Mouse (Mus musculus) adrenal gland, adult 18-20 months (tissue): ENCODE data around the gene Prkar2a. TPM values are rescaled to one million over a fixed set of nuclear protein-coding genes. Genes with fewer than 3 reads are reported as not detected.
A peak's percentile ranks its signal among the peaks of the same experiment; 100 is the strongest.

Source experiments
- DNase-seq, 2 experiments: peaks; one replicate each; pipeline ENCODE4 v3.0.0; 2021 to 2022; ENCODE audit warnings: low spot score in 2 of 2
- total RNA-seq, 2 experiments: library from RNA; stranded (reverse); gene quantifications; 1 replicate in 1 of 2; 2 replicates in 1 of 2; pipeline ENCODE4 v1.2.3; 2021

Prkar2a gene
- total RNA-seq, 2 experiments from 2014 or later: 33.1 to 43.5 TPM

DNA sequence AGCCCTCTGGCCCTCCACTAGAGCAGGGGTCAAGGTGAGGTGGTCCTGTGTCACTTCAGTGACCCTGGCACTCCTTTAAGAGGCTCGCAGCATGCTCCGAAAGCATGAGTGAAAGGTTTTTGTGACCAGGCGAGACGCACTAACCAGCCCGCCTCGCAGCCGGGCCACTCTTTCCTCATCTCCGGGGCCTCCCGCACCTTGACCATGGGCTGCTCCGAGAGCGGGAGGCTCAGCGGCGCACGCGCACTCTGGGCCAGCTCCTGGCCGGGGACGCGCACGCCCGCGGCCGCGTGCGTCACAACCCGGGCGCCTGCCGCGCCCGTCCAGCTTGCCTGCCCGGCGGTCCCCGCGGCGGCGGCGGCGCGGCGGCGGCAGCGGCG is 2.7 kb downstream of the Prkar2a start:
- peak; percentile 83 to 90 for DNase-seq

DNA sequence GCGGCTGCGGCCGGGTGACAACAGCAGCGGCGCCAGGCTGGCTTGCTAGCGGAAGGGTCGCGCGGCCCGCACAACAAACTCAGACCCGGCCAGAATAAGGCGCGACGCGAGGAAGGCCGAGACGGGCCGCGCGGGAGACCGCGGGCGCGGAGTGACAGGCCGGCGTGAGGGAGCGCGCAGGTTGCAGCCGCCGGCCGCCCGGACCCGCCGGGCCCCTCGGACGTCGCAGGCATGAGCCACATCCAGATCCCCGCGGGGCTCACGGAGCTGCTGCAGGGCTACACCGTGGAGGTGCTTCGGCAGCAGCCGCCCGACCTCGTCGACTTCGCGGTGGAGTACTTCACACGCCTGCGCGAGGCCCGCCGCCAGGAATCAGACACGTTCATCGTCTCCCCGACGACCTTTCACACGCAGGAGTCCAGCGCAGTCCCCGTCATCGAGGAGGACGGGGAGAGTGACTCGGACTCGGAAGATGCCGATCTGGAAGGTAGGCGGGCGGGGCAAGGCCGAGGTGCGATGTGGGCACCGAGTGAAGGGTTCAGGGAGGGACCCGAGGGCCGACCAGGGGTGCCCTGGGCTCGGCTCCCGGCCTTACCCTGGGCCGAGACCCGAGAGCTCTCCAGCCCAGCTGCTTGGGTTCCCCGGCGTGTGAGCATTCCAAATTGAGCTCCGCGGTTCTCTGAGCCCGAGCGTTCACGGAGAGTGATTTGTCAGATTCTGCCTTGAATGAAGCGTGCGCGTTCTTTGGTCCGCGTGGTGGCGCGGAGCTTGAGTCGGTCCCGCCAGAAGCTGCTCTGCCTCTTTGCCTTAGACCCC is 3.3 kb downstream of the Prkar2a start:
- peak; percentile 57 to 64 for DNase-seq

DNA sequence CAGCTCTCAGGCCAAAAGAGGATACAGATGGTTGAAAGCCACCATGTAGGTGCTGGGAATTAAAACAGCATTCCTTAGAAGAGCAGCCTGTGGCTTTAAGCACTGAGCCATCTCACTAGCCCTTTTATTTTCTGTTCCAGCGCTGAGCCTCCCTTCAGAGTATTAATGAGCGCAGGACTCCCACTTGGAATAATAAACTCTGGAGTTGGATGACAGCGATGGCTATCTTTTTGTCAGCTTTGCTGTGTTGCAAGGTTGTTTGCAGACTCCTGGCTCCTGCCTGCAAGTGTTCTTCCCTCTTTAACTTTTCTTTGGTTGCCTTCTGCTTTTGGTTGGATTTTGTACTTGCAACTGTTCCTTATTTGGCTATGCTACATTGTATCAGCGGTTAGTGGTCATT is 4.8 kb downstream of the Prkar2a start:
- no peak for DNase-seq

DNA sequence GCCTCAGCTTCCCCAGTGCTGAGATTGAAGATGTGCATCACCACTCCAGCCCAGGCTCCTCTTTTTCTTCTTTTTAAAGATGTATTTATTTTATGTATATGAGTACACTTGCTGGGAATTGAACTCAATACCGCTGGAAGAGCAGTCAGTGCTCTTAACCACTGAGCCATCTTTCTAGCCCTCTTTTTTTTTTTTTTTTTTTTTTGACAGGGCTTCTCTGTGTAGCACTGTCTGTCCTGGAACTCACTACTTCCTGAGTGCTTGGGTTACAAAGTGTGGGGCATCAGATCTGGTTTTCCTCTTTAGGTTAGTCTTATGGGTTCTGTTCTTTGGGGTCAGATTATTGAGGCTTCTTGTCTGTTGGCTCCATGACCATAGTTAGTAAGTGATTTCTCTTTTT is 5.4 kb downstream of the Prkar2a start:
- no peak for DNase-seq

DNA sequence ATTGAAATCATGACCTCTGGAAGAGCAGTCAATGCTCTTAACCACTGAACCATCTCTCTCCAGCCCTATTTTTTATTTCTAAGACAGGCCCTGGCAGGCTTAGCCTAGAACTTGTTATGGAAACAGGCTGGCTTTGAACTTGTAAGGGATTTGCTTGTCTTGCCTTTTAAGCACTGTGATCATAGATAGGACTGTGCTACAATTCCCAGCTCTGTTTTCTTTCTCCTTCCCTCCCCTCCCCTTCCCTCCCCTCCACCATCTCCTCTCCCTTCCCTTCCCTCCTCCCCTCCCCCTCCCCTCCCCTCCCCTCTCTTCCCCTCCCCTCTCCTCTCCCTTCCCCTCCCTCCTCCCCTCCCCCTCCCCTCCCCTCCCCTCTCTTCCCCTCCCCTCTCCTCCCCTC is 13.4 kb downstream of the Prkar2a start:
- DNase-seq: no peak

DNA sequence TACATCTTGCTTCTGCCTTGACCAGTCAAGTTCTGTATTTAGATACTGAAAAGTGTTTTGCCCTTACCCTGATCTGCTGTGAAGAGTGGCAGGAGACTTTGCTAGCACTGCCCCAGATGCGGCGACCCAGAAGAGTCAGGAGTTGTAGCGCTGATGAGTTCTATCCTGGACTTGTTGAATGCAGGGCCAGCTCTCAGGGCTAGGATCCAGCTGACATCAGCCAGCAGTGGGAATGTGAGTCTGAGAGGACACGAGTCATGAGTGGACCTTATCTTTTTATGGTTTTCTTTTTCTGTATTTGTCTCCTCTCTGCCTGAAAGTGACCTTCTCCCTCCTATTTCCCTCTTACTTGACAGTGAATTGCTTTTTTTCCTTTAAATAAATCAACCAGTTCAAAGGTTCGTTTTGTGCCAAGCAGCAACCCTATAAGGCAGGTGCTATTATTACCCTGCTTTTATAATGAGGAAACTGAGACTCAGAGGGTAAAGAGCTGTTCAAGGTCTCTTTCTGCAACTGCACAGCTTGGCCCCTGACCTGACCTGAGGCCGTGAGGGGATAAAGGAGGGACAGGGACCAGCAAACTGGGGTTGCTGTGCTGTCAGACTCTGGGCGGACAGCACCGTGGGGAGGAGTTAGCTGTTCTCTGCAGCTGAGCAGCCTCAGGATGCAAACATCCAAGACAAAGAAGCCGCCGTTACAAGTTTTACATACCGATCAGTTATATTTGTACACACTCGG is 14.4 kb downstream of the Prkar2a start:
- peak in 1 of 2 experiments; percentile 20 for DNase-seq

DNA sequence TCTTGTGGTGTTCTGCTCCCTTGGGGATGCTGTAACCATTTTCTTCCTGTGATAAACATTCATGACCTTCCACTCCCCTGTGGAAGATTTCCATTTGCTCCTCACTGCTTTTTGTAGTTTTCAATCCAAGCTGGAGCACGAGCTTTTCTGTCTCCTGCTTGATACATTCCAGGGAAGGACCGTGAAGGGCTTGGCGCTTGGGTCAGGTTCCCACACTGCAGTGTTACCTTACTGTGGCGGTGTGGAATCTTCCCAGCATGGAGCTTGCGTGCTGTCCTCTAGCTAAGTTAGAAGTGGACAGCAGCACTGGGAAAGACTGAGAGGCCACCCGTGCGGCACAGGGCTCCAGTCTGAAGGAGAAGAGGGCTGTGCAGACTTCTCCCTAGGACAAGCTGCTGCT is 15.5 kb downstream of the Prkar2a start:
- DNase-seq: no peak

DNA sequence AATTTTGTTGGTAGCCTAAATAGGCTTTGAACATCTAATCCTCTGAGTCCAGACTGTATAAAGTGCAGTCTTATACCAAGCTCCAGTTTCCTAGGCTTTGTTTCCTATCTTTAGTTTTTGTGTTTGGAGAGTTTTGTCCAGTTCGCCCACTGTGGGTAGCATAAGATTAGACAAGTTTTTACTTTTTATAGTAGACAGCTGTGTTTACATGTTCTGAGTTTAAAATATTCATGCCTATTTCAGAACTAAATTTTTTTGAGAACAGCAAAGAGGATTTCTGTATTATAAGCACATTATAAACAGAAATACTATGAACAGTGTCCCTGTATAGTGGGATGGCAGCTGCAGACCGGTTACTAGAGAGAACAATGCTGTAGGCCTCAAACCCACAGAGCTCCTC is 18.1 kb downstream of the Prkar2a start:
- DNase-seq: no peak

DNA sequence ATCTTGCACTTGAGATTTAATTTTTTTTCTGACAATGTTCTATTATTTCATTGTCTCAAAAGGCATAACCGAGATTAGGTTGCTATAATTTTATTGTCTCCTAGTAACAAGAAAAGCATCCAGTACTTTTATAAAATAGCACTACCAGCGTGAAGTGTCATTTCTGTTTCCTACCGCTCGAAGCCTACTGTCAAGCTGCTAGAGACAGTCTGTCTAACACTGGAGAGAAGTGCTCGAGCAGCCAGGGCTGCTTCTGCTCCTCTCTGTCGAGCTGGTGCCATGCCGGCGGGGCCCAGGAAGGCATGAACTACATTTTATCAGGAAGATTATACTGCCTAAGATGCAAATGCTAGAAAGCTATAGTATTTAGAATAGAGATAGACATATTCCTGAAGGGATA is 19.7 kb downstream of the Prkar2a start:
- no peak for DNase-seq

DNA sequence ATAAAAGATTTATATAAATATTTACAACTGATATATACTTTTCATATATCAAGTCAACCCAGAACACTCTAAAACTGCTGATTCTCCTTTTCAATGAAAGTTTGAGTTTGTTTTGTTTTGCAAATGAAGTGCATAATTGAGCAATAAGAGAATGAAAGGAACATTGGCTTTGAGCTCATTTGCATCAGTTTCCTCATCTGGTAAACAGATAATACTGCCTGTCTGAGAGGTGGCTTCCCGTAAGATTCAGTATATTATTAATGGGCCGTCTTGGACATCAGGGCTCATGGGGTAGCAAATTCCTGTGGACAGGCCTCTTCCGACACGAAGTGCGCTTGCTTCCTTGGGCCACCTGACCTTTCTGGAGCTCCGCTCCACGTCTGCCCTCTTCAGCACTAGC is 21.7 kb downstream of the Prkar2a start:
- no peak for DNase-seq

DNA sequence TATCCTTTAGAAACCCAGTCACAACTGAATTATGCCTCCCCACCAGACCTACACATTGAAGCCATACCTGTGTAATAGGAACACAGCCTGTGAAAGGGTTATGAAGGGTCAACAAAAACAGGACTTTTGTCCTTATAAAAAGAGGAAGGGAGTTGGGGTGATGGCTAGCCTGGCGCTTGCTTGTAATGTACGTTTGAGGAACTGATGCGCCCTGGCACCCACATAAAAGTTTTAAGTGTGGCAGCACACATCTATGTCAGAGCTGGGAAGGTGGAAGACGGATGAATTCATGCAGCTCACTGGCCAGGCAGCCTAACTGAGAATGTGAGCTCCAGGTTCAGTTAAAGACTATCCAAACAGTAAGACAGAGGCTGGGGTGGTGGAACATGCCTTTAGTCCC is 27.1 kb downstream of the Prkar2a start:
- DNase-seq: no peak

DNA sequence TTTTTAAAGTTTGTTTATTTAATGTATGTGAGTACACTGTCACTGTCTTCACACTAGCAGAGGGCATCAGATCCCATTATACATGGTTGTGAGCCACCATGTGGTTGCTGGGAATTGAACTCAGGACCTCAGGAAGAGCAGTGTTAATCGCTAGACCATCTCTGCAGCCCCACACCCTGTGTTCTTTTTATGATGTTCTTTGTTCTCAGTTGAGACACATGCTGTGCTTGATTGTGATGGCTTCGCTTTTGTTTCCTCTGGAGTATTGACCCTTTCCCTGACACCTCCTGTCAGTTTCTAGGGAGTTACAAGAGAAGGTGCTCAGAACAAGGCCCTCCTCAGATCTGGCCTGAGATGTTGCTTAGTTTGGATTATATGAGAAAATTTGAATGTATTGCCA is 34.6 kb downstream of the Prkar2a start:
- no peak for DNase-seq

DNA sequence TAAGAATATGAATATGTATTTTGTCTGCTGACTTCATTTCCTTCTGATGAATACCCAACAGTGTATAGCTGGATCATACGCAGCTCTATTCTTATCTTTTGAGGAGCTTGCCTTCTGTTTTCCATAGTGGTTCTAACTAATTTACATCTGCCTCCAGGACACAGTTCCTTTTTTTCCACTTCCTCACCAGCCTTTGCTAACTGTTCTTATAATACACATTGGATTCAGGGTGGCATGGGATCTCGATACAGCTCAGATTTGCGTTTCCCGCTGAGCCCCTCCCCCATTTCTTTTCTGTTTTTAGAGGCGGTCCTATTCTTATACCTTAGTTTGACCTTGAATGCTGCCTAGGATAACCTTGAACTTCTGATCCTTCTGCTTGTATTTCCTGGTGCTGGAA is 37.0 kb downstream of the Prkar2a start:
- DNase-seq: no peak

DNA sequence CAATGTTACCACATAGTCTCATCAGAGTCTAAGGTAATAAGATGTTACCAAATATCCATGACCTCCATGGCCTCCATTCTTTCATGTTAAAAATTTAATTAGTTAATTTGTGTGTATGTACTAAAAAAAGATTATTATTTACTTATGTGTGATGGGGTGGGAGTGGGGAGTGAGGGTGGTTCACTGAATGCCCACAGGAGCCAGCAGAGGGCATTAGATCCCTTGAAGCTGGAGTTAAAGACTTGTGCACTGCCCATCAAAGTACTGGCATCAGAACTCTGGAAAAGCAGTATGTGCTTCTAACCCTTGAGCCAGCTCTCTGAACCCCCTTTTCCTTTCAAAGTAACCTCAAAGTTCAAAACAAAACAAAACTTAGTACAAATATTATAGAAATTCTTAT is 39.9 kb downstream of the Prkar2a start:
- no peak for DNase-seq

DNA sequence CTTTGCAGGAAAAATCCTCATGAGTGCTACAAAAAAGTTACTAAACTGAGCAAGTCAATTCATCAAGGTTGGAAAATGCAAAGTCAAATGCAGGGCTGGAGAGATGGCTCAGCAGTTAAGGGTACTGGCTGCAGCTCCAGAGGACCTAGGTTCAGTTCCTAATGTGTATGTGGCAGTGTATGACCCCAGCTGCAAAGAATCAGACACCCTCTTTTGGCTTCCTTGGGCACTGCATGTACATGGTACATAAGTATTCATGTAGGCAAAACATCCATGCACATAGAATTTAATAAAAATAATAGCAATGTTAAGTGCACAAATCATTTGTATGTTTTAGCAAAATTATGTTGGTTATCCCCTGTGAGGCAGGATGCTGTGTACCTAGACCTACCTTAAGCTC is 43.3 kb downstream of the Prkar2a start:
- DNase-seq: no peak

DNA sequence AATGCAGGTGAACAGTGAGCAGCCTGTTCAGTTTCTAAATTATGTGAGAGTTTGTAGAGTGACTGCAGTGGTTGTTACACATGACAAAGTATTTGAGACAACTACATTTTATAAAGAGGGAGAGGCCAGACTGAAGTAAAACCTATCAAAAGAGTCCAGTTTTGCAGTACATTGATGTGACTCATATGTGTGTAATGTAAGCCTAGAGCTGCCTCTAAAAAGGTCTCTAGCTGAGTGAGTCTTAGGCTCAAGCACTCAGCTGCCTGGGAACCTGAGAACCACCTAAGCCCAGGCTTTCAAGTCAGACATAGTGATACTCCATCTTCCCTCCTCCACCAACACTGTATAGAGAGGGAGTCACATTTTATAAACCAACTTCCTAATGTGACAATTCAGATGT is 45.5 kb downstream of the Prkar2a start:
- DNase-seq: no peak

DNA sequence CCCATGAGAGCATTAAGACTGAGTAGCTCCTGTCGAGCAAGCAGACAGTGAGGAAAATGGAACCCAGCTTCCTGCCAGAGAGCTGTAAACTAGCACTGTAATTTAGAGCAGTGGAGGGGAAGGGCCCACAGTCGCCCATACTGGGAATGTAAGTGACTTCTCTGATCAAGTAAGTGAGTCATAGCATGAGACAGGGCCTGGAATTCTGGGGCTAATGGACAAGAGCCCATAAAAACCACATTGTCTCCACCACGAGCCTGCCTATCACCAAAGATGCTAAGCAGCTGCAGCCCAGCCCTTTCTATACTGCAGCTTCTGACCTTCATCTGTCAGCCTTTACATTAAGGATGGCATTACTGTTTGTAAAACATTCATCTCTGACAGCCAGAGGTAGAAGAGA is 50.1 kb downstream of the Prkar2a start:
- no peak for DNase-seq

DNA sequence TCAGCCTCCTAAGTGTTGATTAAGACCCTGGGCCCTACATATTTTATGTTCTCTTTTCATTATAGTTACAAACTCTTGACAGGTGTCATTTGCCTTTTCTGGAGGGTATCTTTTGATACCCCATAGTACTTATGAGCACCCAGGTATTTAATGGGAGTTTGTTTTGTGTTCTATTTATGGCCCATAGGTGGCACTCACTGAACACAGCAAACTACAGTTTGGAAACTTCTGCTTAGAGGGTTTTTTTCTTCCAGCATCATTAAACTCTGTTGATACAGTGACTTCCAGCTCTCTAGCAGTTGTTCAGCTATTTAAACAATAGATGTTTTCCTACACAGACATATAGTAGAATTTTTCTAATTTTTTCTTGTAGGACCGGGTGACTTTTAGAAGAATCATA is 50.9 kb downstream of the Prkar2a start:
- DNase-seq: no peak

DNA sequence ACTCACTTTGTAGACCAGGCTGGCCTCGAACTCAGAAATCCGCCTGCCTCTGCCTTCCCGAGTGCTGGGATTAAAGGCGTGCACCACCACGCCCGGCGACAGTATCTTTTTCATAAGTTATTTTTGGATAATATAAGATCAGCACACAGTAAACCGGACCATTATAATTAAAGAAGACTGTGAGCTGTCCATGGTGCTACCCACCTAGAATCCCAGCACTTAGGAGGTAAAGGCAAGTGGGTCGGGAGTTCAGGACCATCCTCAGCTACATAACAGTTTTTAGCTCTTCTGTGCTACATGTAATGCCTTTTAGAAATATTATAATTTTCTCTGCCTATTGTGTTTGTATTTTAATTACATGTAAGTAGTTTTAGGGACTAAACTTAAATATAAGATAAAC is 52.9 kb downstream of the Prkar2a start:
- no peak for DNase-seq

DNA sequence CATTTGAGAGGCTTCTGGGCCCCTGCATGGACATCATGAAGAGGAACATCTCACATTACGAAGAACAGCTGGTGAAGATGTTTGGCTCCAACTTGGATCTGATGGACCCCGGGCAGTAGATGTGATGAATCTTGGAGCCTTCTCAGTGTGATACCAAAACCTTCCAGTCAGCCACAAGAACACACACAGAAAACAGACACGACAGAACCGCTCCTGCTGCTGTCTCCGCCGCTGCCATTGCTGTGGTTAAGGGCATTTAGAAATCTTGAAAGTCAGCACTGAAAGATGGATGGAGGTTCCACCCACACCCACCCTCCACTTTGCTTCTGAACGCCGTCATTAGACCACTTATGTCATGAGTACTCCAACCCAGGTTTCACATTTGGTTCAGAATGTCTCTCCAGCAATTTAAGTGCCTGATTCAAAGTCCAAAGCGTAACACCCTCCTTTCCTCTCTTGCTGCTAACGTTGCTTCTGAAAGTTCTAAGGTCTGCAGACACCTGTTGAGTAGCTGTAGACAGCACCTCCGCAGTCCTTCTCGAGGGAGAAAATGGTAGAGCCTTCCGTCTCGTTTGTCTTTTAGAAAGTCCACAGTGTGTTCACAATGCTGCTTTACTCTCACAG is 57.9 kb downstream of the Prkar2a start:
- DNase-seq: no peak

DNA sequence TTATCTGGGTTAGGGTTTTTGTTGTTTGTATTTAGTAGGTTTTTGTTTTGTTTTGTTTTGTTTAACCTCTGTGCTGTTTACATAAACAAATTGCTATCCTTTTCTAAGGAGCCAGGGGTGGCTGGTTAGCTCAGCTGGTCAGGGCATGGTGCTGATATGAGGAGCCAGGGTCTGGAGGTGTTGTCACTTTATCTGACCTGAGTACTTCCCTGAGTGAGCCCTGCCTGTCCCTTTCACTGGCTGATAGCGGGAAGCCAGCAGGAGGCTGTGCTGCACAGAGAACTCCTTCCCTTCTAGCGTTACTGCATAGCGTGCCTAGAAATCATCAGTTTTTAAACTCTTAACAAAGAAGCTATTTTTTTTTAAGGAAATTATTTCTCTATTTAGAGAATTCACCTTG is 58.6 kb downstream of the Prkar2a start:
- no peak for DNase-seq

DNA sequence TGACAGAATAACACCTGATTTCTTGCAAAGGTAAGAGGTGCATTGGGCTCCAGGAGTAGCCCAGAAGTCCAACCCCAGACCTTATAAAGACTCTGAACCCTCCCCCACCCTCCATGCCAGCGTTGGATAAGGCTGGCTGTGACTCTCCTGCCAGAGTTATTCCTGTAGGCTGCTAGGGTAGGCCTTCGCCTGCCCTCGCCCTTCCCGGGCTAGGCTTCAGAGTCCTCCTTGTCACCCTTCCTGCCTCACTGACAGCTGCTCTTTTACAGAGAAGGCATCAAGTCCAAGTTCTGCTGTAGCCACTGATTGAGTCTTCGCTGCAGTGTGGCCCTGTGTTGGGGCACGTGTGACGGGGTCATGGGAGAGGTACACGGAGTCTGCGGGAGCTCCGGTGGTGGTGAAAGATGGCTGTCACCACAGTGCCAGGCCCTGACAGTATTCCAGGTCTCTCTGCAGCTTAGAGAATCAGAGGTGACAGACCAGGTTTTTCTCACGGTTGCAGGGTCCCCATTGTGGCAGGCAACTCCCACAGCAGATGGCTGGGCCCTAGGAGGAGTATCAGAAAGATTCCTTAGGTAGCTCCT is 59.6 kb downstream of the Prkar2a start:
- no peak for DNase-seq
